Mouse (Mus musculus): ENCODE measurements around the gene Tlr2.
"Not testable (repeated sequence)": the region's sequence is repeated elsewhere in the genome, so short reads cannot be mapped to it uniquely, and the experiment has no call there.

The Tlr2 gene

DNA sequence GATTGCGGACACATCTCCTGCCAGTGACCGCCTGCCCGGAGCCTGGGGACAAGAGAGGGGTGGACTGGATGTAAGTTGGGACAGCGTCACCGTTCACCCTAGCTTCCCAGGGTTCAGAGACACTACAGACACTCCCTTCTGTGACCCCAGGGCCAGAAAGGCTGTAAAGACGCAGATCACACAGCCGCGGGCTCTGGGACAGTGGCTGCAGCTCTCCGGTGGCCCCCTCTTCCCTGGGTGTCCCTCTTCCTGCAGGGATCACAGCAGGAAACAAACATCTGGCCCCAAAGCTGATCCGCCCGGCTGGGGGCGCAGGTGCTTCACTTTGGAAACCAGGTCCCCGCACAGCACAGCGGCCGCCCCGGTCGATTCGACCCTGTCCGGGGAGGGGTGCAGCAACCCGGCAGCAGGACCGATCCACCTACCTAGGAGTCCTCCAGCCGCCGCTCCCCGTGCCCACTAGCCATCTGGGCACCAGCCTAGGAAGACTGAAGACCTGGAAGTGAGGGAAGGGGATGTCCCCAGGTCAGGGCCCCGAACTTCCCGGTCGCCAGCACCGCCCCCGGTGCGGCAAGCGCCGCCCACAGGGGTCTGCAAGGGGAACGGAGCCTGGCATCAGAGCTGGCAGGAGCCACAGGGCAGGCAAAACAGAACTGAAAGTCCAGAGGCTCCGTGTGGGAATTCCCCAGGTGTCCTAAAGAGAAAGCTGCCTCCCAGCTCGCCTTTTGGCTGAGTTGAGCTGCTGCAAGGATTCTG is at the start of gene Tlr2:
Gene Tlr2 (minus strand): TSS at position 673 of the 756 bp plus-strand sequence.
- peak; percentile 81 to 82 for DNase-seq (ENCODE audit: low spot score in 2 of 2)

DNA sequence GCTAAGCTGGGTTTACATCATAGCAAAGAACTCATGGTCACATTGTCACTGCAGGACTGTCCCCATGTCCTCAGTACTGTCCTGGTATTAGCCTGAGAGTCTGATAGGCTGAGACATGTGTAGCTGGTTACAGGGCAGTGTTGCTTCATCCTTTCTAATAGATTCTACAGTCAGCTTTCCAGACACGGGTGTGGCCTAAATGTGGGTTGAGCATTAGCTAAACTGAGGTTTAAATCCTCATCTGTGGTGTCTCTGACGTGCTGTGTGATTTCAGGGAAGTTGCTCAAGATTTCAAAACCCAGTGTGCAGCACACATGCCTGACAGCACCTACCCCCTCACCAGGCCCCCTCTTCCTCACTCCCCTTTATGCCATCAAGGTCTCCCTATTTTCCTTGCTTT is 43.6 kb upstream of the Tlr2 start:
- DNase-seq (ENCODE audit: low spot score in 2 of 2) = no peak

DNA sequence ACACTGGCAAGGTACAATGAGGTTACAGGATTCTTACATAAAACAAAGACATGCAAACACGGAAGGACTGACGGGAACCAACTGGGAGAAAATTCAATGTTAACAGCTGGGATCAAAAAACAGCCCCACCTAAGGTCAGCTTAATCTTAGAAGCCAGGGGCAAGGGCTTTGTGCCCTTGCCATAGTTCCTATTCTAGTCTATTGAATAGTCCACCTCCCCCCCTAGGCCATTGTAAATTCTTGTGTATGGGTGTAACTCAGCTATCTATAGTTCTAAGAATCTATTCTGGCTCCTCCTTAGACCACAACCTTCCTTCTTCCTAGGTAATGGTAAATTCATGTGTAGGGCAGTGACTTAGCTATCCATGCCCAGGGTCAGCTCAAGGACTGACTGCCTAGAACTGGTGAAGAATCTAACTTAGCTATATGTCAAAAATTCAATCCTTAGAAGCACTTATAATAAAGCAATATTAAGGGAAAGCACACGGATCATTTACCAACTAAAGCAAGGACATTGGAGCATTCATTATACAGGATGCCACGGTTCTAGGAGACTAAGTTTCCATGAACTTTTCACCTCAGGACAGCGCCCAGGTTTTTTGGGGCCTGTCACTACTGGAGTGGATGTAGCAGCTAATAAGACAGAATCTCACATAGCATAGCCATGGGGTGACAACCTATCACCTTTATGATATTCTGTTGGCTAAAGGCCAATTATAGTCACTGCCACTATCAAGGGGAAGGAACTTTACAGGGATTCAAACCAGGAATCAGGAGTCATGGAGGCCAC is 37.9 kb upstream of the Tlr2 start:
- not testable (repeated sequence) for DNase-seq (ENCODE audit: low spot score in 2 of 2)

DNA sequence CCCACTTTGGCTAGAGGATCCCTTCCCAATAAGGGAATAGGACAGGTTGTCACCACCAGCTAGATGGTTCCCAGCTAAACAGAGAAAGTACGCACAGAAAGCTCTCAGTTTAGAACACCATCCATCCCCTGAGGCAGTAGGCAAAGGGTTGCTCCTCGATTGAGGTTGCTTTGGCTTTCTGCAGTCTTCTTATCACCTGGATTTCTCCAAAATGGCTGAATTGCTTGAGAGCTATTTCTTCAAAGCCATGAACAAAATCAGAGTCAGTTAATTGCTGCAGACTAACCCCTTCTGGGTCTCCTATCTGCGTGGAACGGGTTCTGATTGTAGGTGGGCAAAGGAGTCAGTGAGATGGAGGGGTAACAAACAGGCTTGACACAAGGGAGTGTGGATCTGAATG is 37.2 kb upstream of the Tlr2 start:
- no peak for DNase-seq (ENCODE audit: low spot score in 2 of 2)

DNA sequence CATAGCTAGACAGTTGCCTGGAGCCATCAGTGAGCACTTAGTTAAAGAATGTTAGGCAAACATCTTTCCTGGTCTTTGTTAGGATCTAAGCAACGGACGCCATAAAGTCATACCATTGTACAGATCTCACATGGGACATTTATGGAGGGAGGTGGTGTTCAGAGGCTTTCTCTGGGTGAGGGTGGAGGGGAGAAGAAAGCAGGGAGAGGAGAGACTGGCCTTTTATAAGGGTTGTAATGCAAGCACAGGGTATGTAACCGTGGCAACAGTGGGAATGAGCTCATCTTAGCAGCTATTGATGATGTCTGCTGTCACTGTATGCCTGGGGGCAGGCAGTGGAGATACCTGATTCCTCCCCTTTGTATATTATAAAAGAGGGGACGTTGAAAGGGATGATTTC is 34.7 kb upstream of the Tlr2 start:
- no peak for DNase-seq (ENCODE audit: low spot score in 2 of 2)

DNA sequence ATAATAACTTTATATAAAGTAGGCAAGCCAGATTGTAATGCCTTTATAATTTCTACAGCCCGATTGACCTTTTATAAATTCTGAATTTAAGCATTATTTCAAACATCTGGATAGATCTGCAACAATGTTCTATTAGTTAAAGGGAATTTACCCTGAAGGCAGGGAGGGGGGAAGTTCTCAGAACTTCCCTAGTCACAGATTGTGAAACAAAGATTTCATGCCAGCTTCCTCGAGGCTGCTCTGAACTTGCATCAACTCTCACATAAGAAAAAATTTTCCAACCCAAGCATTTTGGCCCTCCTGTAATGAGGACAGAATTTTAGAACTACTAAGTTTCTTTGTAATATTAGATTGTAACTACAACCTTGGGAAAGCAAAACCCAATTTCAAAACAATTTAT is 33.5 kb upstream of the Tlr2 start:
- DNase-seq (ENCODE audit: low spot score in 2 of 2) = not testable (repeated sequence)

DNA sequence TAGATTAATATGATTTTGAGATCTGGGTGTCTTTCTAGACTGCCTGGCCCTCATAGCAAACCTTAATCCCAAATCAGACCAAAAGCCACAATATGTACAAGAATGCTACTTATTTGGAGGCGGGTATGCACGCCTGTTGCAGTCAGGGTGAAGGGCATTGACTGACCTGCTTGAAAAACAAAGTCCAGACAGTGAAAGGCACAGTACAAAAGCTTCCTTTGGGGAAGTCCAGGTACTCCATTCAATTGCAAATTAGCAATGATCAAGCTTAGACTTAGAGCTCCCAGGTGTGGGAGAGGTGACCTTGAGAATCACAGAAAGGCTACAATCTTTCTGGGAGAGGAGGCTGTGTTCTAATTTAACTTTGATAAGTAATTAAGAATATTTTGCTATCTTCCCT is 31.3 kb upstream of the Tlr2 start:
- DNase-seq (ENCODE audit: low spot score in 2 of 2) = not testable (repeated sequence)

DNA sequence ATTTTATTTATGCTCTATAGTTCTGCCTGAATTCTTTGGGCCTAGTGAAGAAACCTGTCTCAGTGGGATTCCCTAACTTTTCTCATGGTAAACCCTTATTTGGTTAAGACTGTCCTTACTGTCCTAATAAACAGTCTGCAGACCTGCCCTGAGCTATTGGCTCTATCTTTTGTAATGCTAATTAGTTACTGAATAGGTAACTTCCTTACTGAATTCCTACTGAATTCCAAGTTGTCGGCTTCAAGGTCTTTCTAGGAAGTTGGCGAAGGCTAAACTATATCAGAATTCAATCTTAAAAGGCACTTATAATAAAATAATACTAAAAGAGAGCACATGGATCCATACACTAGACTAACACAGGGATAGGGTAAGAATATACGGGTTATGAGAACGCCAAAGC is 30.4 kb upstream of the Tlr2 start:
- DNase-seq (ENCODE audit: low spot score in 2 of 2) = not testable (repeated sequence)

DNA sequence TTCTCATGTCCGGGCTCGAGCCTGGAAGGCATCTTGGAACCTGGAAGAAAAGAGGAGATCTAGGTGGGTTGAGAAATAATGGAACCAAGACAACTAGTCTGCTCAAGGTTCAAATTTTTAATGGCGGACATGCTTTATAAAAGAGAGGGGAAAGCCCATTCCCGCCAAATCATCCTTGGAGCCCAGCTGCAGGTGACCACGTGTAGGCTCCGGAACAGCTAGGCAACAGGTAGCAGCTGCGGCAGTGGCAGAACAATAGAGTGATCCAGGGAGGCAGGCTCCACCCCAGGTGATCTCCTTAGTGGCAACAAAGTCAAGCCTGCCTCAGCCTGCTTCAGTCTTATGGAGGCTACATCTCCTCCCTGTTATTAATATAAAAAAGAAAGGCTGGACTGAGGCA is 30.0 kb upstream of the Tlr2 start:
- DNase-seq (ENCODE audit: low spot score in 2 of 2) = not testable (repeated sequence)

DNA sequence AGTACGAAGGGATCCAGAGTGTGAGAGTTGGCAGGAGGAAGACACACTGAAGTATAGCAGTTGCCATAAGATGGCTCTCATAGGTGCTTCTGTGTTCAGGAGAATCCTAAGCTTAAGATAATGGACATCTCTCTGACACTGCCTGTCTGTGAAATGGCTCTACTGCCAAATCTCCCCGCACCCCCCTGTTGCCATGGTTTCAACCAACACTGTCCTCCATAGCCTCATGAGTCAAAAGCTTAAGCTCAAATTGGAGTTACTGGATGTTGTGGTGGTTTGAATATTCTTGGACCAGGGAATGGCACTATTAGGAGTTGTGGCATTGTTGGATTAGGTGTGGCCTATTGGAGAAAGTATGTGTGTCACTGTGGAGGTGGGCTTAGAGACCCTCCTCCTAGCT is 28.2 kb upstream of the Tlr2 start:
- no peak for DNase-seq (ENCODE audit: low spot score in 2 of 2)

DNA sequence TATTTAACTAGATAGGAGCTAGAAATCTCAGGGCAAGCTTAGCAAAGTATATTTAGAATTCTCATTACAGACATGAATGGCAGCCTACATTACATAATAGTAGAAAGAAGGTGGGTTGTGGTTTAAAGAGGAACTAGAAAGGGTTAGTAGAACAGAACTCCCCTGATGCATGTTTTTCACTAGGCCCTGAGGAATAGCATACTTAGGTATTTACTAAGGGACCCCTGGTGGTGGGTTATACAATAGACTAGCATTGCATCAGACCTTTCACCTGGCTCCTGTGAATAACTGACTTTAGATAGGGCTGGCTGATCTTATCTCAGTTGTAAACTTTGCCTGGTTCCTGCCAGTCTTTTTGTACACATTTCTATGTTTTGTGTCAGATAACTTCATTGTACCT is 25.5 kb upstream of the Tlr2 start:
- not testable (repeated sequence) for DNase-seq (ENCODE audit: low spot score in 2 of 2)

DNA sequence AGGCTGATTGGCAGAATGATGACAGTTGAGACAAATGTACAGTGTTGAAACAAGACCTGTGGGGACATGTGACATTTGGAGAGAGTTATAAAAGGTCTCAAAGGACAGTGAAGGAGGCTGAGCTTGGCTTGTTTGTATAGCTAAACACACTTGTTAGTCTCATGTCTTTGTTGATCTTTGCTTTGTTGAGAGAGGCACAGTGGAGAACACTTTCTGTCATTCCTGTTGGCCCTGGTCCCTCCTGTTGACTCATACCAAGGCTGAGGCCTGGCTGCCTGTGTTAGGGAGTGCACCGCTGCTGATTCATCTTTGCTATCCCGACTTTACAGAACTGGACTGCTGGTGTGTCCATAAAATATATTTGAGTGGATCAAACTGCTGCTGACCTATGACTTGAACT is 23.6 kb upstream of the Tlr2 start:
- peak in 1 of 2 experiments; percentile 44 for DNase-seq (ENCODE audit: low spot score in 2 of 2)

DNA sequence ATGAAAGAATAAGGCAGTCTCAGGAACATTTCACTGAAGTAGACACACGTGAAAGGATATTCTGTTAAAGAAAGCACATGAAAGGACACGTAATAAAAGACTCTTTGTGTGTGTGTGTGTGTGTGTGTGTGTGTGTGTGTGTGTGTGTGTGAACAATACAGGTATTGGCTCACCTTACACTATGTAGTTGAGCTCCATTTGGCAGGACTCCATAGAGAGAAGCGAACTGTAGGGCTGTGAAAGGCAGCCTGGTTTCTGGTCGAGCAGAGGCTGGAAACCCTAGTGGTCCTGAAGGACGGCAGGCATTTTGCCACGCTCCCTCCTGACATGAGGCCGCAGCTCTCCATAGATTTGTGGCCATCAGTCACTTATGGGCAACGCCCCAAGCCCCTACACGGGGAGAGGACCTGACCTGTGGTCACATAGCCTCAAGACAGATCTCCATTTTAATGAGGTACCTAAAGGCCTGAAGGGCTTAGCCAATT is 22.5 kb upstream of the Tlr2 start:
- DNase-seq (ENCODE audit: low spot score in 2 of 2) = no peak

DNA sequence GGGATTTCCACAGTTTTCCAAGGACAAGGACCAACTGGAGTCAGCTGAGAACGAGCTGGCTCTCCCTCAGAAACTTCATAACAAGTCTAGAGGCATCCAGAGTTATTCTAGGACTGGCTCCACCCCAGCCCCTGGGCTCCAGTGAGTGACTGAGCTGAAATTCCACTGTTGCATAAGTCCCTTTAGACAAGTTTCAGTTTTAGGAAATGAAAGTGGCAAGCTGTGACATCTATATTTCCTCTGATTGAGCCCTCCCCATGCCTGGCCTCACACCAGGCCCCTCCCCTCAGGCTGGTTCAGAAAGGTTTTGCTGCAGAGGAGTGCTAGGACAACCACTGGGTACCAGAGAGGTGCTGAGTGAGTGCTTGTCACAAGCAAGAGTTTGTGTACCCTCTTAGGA is 21.4 kb upstream of the Tlr2 start:
- DNase-seq (ENCODE audit: low spot score in 2 of 2) = peak; percentile 94

DNA sequence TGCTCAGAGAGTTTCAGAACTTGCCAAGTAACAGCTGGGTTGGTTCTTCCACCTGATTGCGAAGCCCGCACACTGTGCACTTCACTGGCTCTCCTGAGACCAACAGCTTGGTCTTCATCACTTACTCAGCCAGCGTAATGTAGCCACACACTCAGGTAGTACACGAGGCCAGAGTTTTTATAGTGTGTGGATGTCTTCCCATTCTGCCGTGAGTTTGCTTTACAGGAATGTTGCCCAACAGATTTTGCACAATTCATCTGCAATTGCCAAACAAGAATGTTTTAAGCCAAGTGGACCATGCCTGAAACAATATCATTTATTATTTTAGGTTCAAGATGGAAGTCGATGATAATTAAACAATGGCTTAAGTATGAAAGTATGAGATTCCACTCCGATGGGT is 18.0 kb upstream of the Tlr2 start:
- DNase-seq (ENCODE audit: low spot score in 2 of 2) = no peak

DNA sequence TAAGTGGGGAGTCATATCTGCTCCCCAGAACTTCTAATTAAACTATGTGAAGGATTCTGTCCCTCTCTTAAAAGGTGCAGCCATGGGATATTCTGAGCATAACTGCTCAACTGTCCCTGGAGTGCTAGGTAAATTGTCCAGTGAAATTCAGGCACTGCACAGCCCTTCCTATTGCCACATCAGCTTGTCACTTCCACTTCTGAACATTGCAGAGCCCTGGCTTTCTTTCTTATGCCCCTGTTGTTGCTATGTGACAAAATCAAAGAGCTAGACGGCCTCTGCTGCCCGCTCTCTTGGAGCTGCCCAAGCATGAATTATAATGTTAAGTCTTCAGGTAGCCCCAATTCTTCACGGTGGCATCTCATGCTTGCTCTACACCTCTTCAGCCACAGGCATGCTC is 17.5 kb upstream of the Tlr2 start:
- no peak for DNase-seq (ENCODE audit: low spot score in 2 of 2)

DNA sequence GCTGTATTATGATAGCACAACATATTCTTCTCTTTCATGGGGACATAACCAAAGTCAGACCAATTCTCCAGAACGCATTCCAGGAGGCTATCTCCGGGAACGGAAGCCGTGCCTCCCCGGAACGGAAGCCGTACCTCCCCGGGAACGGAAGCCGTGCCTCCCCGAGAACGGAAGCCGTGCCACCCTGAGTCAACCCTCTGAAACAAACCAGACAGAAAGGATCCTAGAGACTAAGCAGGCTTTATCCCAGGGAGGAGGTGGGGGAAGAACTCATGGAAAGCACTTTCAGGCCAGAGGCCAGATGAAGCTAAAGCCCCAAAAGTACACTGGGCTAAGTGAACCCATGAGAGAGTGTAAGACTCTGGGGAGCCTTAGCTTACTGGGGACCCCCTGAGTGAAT is 16.1 kb upstream of the Tlr2 start:
- DNase-seq (ENCODE audit: low spot score in 2 of 2) = no peak

DNA sequence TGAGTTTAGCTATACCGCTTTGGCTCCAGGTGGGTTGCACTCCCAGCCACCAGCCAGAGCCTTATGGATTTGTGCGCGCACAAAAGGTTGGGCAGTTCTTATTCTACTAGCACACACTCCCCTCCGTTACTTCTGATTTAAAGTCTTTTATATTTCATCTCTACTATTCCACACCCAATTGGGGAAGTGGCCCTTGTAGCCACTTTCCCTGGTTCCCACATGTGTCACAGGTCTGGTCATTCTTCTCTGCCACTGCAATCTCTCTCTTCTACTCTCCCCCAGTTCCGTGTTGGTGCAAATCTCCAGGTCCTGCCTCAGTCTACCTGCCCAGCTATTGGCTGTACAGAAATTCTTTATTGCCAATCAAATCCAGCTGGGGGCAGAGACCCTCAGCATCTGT is 14.1 kb upstream of the Tlr2 start:
- no peak for DNase-seq (ENCODE audit: low spot score in 2 of 2)

DNA sequence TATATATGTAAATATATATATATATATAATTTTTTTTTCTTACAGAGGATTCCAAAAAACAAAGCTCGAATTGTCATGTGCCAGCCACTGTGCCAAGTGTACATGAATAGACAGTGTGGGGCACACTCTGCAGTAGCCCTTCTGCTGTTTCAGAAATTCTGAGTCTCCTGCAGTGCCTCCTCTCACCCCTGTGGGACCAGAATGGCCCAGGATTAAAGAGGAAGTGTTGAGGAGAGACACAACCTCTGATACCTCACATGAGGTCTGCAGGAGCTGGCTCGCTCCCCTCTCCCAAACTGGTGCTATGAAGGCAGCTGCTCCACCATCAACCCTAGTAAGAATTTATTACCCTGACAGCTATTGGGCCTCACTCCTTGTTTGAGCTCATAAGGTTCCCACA is 7.8 kb upstream of the Tlr2 start:
- no peak for DNase-seq (ENCODE audit: low spot score in 2 of 2)

DNA sequence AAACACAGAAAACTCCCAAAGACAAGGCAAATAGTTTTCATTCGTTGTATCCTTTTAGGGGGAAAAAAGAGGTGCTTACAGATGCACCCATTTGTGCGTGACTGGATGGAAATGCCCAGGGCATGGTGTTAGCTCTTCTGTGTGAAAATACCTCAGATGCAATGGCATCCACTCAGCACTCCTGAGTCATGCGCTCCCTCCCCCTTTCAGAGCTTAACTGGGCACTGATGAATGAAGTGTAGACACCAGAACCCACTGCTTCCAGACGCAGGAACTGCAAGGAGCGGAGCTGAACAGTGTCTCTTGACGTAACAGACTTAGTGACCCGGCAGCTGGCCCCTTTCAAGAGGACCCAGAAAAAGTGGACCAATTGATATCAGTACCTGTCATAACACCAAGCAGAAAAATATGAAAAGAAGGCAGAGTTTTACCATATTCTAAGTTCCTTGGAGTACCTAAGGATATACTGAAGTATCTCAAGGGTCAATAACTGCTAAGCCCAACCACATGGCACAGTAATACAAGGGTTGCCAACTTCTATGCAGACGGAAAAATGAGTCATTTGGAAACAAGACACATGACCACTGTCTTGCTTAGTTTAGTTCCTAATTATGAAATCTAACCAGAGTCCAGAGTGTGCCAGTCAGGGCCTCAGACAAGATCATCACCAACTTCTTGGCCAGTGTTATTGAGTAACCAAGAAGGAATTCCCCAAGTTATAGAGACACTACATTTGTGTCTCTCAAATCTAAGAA is 3.4 kb upstream of the Tlr2 start:
- peak; percentile 21 to 34 for DNase-seq (ENCODE audit: low spot score in 2 of 2)

DNA sequence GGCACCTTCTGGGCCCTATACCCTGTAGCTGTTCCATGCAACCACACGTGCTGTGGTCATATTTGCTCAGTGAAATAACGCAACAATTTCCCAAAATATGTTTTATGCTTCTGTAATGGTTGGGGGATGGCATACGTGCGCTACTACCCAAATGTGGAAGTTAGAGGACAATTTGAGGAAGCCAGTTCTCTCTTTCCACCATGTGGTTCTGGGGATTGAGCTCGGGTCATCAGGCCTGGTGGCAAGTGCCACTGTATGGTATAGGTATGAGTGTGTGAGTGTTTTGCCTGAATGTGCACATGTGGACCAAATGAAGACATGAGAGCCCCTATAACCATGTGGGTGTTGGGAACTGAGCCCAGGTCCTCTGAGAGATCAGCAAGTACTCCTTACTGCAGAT is 2.1 kb downstream of the Tlr2 start:
- DNase-seq (ENCODE audit: low spot score in 2 of 2) = peak in 1 of 2 experiments; percentile 32

DNA sequence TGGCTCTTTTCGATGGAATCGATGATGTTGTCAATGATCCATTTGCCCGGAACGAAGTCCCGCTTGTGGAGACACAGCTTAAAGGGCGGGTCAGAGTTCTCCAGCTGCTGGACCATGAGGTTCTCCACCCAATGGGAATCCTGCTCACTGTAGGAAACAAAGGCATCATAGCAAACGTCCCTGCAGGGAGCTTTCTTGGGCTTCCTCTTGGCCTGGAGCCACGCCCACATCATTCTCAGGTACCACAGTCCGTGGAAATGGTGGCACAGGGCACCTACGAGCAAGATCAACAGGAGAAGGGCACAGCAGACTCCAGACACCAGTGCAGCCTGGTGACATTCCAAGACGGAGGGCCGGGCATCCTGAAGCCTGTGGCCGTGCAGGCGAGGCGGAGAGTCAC is 4.9 kb downstream of the Tlr2 start:
- no peak for DNase-seq (ENCODE audit: low spot score in 2 of 2)

Measured in heart, adult 9 months (tissue).